Mouse (Mus musculus) lung, adult 2 months (tissue): ENCODE data around the gene Gorasp2.

Experiments used
- CTCF ChIP-seq: fragments of 200-500 bp; IDR thresholded peaks from 2 replicates; pipeline ENCODE4 v1.5.1; 2011; ENCODE audit warnings: mild to moderate bottlenecking, low read length, control low read depth; ENCODE audit not compliant: insufficient read depth
- POLR2A ChIP-seq: fragments of 200-500 bp; IDR thresholded peaks from 2 replicates; pipeline ENCODE4 v1.6.1; 2011; ENCODE audit warnings: low read depth, mild to moderate bottlenecking, control low read depth, low read length, borderline replicate concordance; ENCODE audit errors: extremely low read depth

DNA sequence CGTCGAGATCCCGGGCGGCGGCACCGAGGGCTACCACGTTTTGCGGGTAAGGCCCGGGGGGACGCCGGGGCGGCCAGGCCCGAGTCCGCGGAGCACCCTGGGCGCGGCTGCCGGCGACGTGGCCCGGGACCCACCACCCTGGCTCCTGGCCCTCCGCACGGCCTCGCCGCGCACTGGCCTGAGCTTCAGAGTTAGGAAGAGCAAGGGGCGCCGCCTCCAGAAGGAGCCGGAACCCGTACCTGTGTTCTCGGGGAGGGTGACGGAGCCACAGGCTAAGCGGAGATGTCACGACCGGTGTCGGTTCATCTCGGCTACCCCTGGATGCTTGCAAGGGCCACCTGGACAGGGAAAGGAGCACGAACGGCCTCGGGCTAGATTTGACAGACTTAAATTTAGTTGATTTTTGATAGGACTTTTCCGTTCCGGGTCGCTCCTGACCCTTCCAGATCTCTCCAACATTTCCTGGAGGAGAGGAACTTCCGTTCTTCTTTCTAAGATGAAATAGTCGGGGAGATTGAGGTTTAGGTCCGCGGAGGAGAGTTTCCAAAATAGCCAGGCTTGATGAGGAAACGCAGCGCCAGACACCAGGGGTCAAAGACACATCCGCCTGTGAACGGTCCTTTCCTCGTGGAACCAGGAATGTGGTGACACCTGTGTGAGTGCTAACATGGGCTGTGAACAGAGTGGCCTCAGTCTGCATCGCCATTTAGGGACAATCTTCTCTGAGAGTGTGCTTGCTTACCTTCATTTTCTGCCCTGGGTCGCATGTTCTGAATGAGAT lies 529 bp downstream of the Gorasp2 start, which contains the start of gene Gm26558:
- no peak for TF ChIP-seq CTCF
- TF ChIP-seq POLR2A, result no peak
